In the genomic region with DNA sequence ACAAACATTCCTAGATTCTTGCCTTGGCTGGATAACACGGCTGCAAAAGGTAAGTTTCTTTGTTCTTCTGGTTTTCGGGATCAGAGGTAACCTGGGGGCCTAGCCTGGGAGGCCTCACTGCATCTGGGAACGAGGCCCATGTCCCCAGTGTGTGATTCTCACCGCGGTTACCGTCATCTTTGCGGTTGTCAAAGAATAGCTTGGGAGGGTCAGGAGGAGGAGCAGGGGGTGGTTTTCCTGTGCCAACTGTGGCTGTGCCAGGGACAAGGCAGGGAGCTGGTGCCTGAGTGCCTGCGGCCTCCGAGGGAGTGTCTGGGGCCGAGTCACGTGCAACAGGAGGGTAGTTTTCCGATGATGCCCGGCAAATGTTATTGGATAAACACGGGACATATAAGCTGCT, we compare ENCODE assay signal across 11 mouse cellular contexts.
A peak's percentile ranks its signal among the peaks of the same experiment; 100 is the strongest.
DNase-seq lines count a peak whose midpoint lies in the region; ATAC-seq and TF ChIP-seq lines count a peak whose summit lies in the region.
"Had no signal": no experiment of that assay in that cellular context is flagged by ENCODE, and none has a peak within 500 bp of the region (broad histone marks: within the 10 kb centered on the region; RNA-seq: fewer than 3 reads in every experiment).

No protein-coding gene starts in this region.

- H3K27ac ChIP-seq in hindbrain, postnatal 0 days: peak overlapping the region; percentile 22; the same call in 1 of the 2 replicates
- H3K27ac ChIP-seq in hindbrain, embryonic 12.5 days: no peak overlapping the region
- peak overlapping the region; percentile 32; the same call in 1 of the 2 replicates for H3K27ac ChIP-seq in heart, embryonic 11.5 days (ENCODE audit: low read depth, low read length)
- H3K27ac ChIP-seq in neural tube, embryonic 15.5 days (replicated peaks): 0 out of 2 replicates have a peak overlapping the region, but pooled peaks have one; percentile 14
- H3K27ac ChIP-seq: kidney, embryonic 15.5 days had no signal

- no peak for TF ChIP-seq CTCF in hindbrain, postnatal 0 days (IDR thresholded peaks at IDR 0.05; ENCODE audit: low read depth)

- H3K4me1 ChIP-seq in hindbrain, postnatal 0 days (ENCODE audit: insufficient read depth, low read length): peaks cover 5% of the 10 kb centered on the region; the same call in 1 of the 2 replicates
- 0 out of 2 replicates have a peak, but pooled peaks cover 3% of the 10 kb centered on the region for H3K4me1 ChIP-seq in hindbrain, embryonic 12.5 days
- peaks cover 23% of the 10 kb centered on the region for H3K4me1 ChIP-seq in heart, embryonic 11.5 days (ENCODE audit: control insufficient read depth, insufficient read depth, low read length)
- peaks cover 8% of the 10 kb centered on the region; the same call in 1 of the 2 replicates for H3K4me1 ChIP-seq in neural tube, embryonic 15.5 days

- no peak overlapping the region for H3K4me2 ChIP-seq in hindbrain, postnatal 0 days (ENCODE audit: low read depth, low read length)
- no peak overlapping the region for H3K4me2 ChIP-seq in hindbrain, embryonic 12.5 days (replicated peaks)
- no peak overlapping the region for H3K4me2 ChIP-seq in heart, embryonic 11.5 days
- H3K4me2 ChIP-seq in neural tube, embryonic 15.5 days: no peak overlapping the region
- H3K4me2 ChIP-seq: kidney, embryonic 15.5 days had no signal

- H3K9me3 ChIP-seq in hindbrain, postnatal 0 days (ENCODE audit: low read length): no peaks in the 10 kb centered on the region
- no peaks in the 10 kb centered on the region for H3K9me3 ChIP-seq in hindbrain, embryonic 12.5 days (replicated peaks)
- no peaks in the 10 kb centered on the region for H3K9me3 ChIP-seq in heart, embryonic 11.5 days (replicated peaks; ENCODE audit: control insufficient read depth, low read length)
- H3K9me3 ChIP-seq in neural tube, embryonic 15.5 days (replicated peaks): no peaks in the 10 kb centered on the region
- H3K9me3 ChIP-seq: kidney, embryonic 15.5 days had no signal

- peak; percentile 66; the same call in 1 of the 2 replicates for ATAC-seq in hindbrain, postnatal 0 days
- no peak for ATAC-seq in hindbrain, embryonic 12.5 days (ENCODE audit: low FRiP score)
- no peak for ATAC-seq in heart, embryonic 11.5 days (replicated peaks; ENCODE audit: insufficient number of reproducible peaks, low FRiP score, low TSS enrichment)
- ATAC-seq in neural tube, embryonic 15.5 days (ENCODE audit: low FRiP score): no peak

- 42% methylated on average over 14 of the region's 14 CpGs for WGBS in hindbrain, postnatal 0 days
- WGBS in hindbrain, embryonic 12.5 days: 82% methylated on average over 14 of the region's 14 CpGs
- WGBS in heart, embryonic 11.5 days (ENCODE audit: insufficient replicate concordance): 84% methylated on average over 14 of the region's 14 CpGs
- WGBS in neural tube, embryonic 15.5 days: 68% methylated on average over 14 of the region's 14 CpGs

- H3K4me3 ChIP-seq in hindbrain, postnatal 0 days (ENCODE audit: low read length): no peak overlapping the region
- H3K4me3 ChIP-seq in hindbrain, embryonic 12.5 days: no peak overlapping the region
- no peak overlapping the region for H3K4me3 ChIP-seq in heart, embryonic 11.5 days (ENCODE audit: low read depth, low read length)
- no peak overlapping the region for H3K4me3 ChIP-seq in neural tube, embryonic 15.5 days (replicated peaks)
- H3K4me3 ChIP-seq: kidney, embryonic 15.5 days had no signal

- no peaks in the 10 kb centered on the region for H3K27me3 ChIP-seq in hindbrain, postnatal 0 days (ENCODE audit: insufficient read depth, low read length)
- no peaks in the 10 kb centered on the region for H3K27me3 ChIP-seq in hindbrain, embryonic 12.5 days
- no peaks in the 10 kb centered on the region for H3K27me3 ChIP-seq in heart, embryonic 11.5 days (ENCODE audit: control insufficient read depth, insufficient read depth, low read length)
- H3K27me3 ChIP-seq in neural tube, embryonic 15.5 days (replicated peaks): no peaks in the 10 kb centered on the region
- H3K27me3 ChIP-seq: kidney, embryonic 15.5 days had no signal

- peak; percentile 45 for DNase-seq in adrenal gland, postnatal 14 days
- DNase-seq in adrenal gland, adult 18-20 months (ENCODE audit: low spot score in 2 of 2): no peak
- DNase-seq in hindbrain, postnatal 0 days (ENCODE audit: low spot score): peak; percentile 47
- DNase-seq in lung, postnatal 14 days: no peak
- no peak for DNase-seq in urinary bladder, postnatal 25 days (ENCODE audit: low spot score)
- DNase-seq: layer of hippocampus, postnatal 36 days; right cerebral cortex, postnatal 25 days had no signal

- H3K9ac ChIP-seq in hindbrain, postnatal 0 days (replicated peaks; ENCODE audit: low read length): no peak overlapping the region
- H3K9ac ChIP-seq in hindbrain, embryonic 12.5 days: no peak overlapping the region
- H3K9ac ChIP-seq in heart, embryonic 11.5 days (ENCODE audit: low read depth, low read length): no peak overlapping the region
- H3K9ac ChIP-seq in neural tube, embryonic 15.5 days (replicated peaks): no peak overlapping the region
- H3K9ac ChIP-seq: kidney, embryonic 15.5 days had no signal

- H3K36me3 ChIP-seq in hindbrain, postnatal 0 days (ENCODE audit: insufficient read depth, low read length): peaks cover 7% of the 10 kb centered on the region; the same call in 1 of the 2 replicates
- H3K36me3 ChIP-seq in hindbrain, embryonic 12.5 days: peaks cover 13% of the 10 kb centered on the region; the same call in 1 of the 2 replicates
- H3K36me3 ChIP-seq in heart, embryonic 11.5 days (ENCODE audit: control insufficient read depth, insufficient read depth, low read length): 0 out of 2 replicates have a peak, but pooled peaks cover 4% of the 10 kb centered on the region
- peaks cover 32% of the 10 kb centered on the region for H3K36me3 ChIP-seq in neural tube, embryonic 15.5 days

Comparison
In these comparisons a context has a peak if more than half of its experiments do, and no peak if none do; other contexts are left out.
1. DNase-seq: peak in adrenal gland, postnatal 14 days (single experiment) and hindbrain, postnatal 0 days (single experiment); none in adrenal gland, adult 18-20 months (0 of 2), lung, postnatal 14 days (single experiment) and urinary bladder, postnatal 25 days (single experiment).